Mouse (Mus musculus): ENCODE data around the gene Spata17.
A peak's percentile ranks its signal among the peaks of the same experiment; 100 is the strongest.

Spata17 gene

GRCm38 (mm10) chr1:187215181-187216116 is at the start of gene Spata17, which contains the start of gene Gpatch2:
Gene Spata17, minus strand, starts transcription at chr1:187215465.
Gene Gpatch2, plus strand, starts transcription at chr1:187215508.
- peak; percentile 81 for DNase-seq

GRCm38 (mm10) chr1:187258756-187259155 is 43.5 kb upstream of the Spata17 start:
- DNase-seq: no peak

- no peak for DNase-seq
These were observed 35.5 kb upstream of the Spata17 start for GRCm38 (mm10) chr1:187250741-187251262.

GRCm38 (mm10) chr1:187244734-187245133 is 29.5 kb upstream of the Spata17 start:
- no peak for DNase-seq

- no peak for DNase-seq
These were observed 26.1 kb upstream of the Spata17 start for GRCm38 (mm10) chr1:187241329-187241728.

GRCm38 (mm10) chr1:187240304-187240703 is 25.0 kb upstream of the Spata17 start:
- no peak for DNase-seq

GRCm38 (mm10) chr1:187238061-187238460 is 22.8 kb upstream of the Spata17 start:
- DNase-seq: no peak

- no peak for DNase-seq
These were observed 21.0 kb upstream of the Spata17 start for GRCm38 (mm10) chr1:187236296-187236695.

- no peak for DNase-seq
These were observed 19.9 kb upstream of the Spata17 start for GRCm38 (mm10) chr1:187235161-187235560.

GRCm38 (mm10) chr1:187232996-187233615 is 17.8 kb upstream of the Spata17 start:
- DNase-seq: no peak

- DNase-seq: no peak
These were observed 17.1 kb upstream of the Spata17 start for GRCm38 (mm10) chr1:187232196-187232955.

- no peak for DNase-seq
These were observed 15.0 kb upstream of the Spata17 start for GRCm38 (mm10) chr1:187230255-187230654.

GRCm38 (mm10) chr1:187228414-187229146 is 13.3 kb upstream of the Spata17 start:
- no peak for DNase-seq

GRCm38 (mm10) chr1:187226328-187227025 is 11.2 kb upstream of the Spata17 start:
- DNase-seq: no peak

- no peak for DNase-seq
These were observed 5.5 kb upstream of the Spata17 start for GRCm38 (mm10) chr1:187220756-187221155.

GRCm38 (mm10) chr1:187216620-187217410 is 1.6 kb upstream of the Spata17 start:
- DNase-seq: no peak

GRCm38 (mm10) chr1:187210736-187211135 is 4.5 kb downstream of the Spata17 start:
- DNase-seq: no peak

- no peak for DNase-seq
These were observed 5.8 kb downstream of the Spata17 start for GRCm38 (mm10) chr1:187209496-187209895.

GRCm38 (mm10) chr1:187205506-187205905 is 9.8 kb downstream of the Spata17 start:
- DNase-seq: no peak

GRCm38 (mm10) chr1:187178546-187178945 is 36.7 kb downstream of the Spata17 start:
- no peak for DNase-seq

GRCm38 (mm10) chr1:187175991-187176390 is 39.3 kb downstream of the Spata17 start:
- no peak for DNase-seq

Measured in lung, postnatal 14 days (tissue).